Mouse (Mus musculus) brain, embryonic 14.5 days (tissue): ENCODE measurements around the gene Cd46.

Experiments
- CTCF ChIP-seq: fragments of 200-500 bp; IDR thresholded peaks from 2 replicates; pipeline ENCODE4 v1.5.1; 2012; ENCODE audit warnings: inconsistent platforms, mild to moderate bottlenecking, moderate library complexity, borderline replicate concordance; ENCODE audit not compliant: insufficient read depth, insufficient read length; ENCODE audit errors: extremely low read depth
- POLR2A ChIP-seq: fragments of 200-500 bp; IDR thresholded peaks from 2 replicates; pipeline ENCODE4 v1.6.1; 2012; ENCODE audit warnings: mild to moderate bottlenecking, inconsistent platforms, borderline replicate concordance; ENCODE audit not compliant: poor library complexity, insufficient read depth, insufficient read length, severe bottlenecking; ENCODE audit errors: extremely low read depth

DNA sequence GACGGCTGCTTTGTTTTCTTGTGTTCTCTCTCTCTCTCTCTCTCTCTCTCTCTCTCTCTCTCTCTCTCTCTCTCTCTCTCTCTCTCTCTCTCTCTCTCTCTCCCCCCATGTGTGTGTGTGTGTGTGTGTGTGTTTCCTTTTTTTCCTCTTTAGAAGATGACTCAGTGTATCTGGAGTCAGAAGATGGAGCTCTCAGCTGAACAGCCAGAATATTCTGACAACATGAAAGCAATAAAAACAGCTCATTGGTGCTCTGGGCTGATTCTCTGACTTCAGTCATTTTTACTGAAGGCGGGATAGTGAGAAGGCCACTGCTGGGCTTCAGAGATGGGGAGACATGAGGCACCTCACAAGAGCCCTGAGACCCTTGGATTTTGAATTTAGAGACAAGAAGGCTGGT lies 70.2 kb downstream of the Cd46 start:
- no peak for TF ChIP-seq CTCF
- TF ChIP-seq POLR2A, result no peak
